Mouse (Mus musculus) kidney, adult 2 months (tissue): ENCODE measurements around the gene Prelid1.

Source experiments
- CTCF ChIP-seq: fragments of 200-500 bp; conservative IDR thresholded peaks from 2 replicates; pipeline ENCODE4 v1.5.1; 2011; ENCODE audit warnings: low read depth, mild to moderate bottlenecking, control low read depth, low read length, moderate library complexity, mixed read lengths; ENCODE audit not compliant: insufficient read depth, insufficient read length
- POLR2A ChIP-seq: fragments of 200-500 bp; IDR thresholded peaks from one replicate; pipeline ENCODE4 v1.6.1; 2011; ENCODE audit warnings: low read depth, low read length, control low read depth

GRCm38 (mm10) chr13:55329683-55330566, 9.6 kb downstream of the Prelid1 start, which contains the start of gene Mxd3:
- TF ChIP-seq POLR2A = no peak
- TF ChIP-seq CTCF = no peak
